Mouse (Mus musculus): ENCODE measurements around the gene Gemin6.
"Not testable (repeated sequence)": the region's sequence is repeated elsewhere in the genome, so short reads cannot be mapped to it uniquely, and the experiment has no call there.

Gemin6 gene

GRCm38 (mm10) chr17:80234376-80234775 is 10.1 kb downstream of the Gemin6 start:
- no peak for DNase-seq (ENCODE audit: low spot score in 2 of 2)

GRCm38 (mm10) chr17:80235477-80235876 is 11.2 kb downstream of the Gemin6 start:
- DNase-seq (ENCODE audit: low spot score in 2 of 2), result no peak

GRCm38 (mm10) chr17:80236805-80237204 is 12.6 kb downstream of the Gemin6 start:
- DNase-seq (ENCODE audit: low spot score in 2 of 2), result no peak

- no peak for DNase-seq (ENCODE audit: low spot score in 2 of 2)
These were observed 13.2 kb downstream of the Gemin6 start for GRCm38 (mm10) chr17:80237475-80237874.

GRCm38 (mm10) chr17:80241594-80241993 is 17.4 kb downstream of the Gemin6 start:
- no peak for DNase-seq (ENCODE audit: low spot score in 2 of 2)

- DNase-seq (ENCODE audit: low spot score in 2 of 2), result no peak
These were observed 18.9 kb downstream of the Gemin6 start for GRCm38 (mm10) chr17:80243116-80243515.

- DNase-seq (ENCODE audit: low spot score in 2 of 2), result no peak
These were observed 28.7 kb downstream of the Gemin6 start for GRCm38 (mm10) chr17:80252757-80253525.

- DNase-seq (ENCODE audit: low spot score in 2 of 2), result no peak
These were observed 30.2 kb downstream of the Gemin6 start for GRCm38 (mm10) chr17:80254421-80254820.

GRCm38 (mm10) chr17:80255208-80255607 is 31.0 kb downstream of the Gemin6 start:
- DNase-seq (ENCODE audit: low spot score in 2 of 2), result no peak

GRCm38 (mm10) chr17:80267065-80267464 is 42.8 kb downstream of the Gemin6 start:
- no peak for DNase-seq (ENCODE audit: low spot score in 2 of 2)

GRCm38 (mm10) chr17:80268151-80268550 is 43.9 kb downstream of the Gemin6 start:
- DNase-seq (ENCODE audit: low spot score in 2 of 2), result no peak

- not testable (repeated sequence) for DNase-seq (ENCODE audit: low spot score in 2 of 2)
These were observed 46.4 kb downstream of the Gemin6 start for GRCm38 (mm10) chr17:80270622-80271021.
